ENCODE assay signal across 9 mouse cellular contexts in genomic region chr3:52179686-52180085, GRCm38 (mm10).
DNase-seq lines count a peak whose midpoint lies in the region; ATAC-seq and TF ChIP-seq lines count a peak whose summit lies in the region.
"Had no signal": no experiment of that assay in that cellular context is flagged by ENCODE, and none has a peak within 500 bp of the region (broad histone marks: within the 10 kb centered on the region; RNA-seq: fewer than 3 reads in every experiment).

No protein-coding gene starts in this region.

- 3% methylated on average over 12 of the region's 12 CpGs for WGBS in forebrain, embryonic 11.5 days
- WGBS in heart, embryonic 14.5 days = 9% methylated on average over 12 of the region's 12 CpGs
- WGBS in kidney, embryonic 16.5 days = 3% methylated on average over 12 of the region's 12 CpGs
- 20% methylated on average over 12 of the region's 12 CpGs for whole genome bisulfite sequencing in liver, embryonic 11.5 days

- no peaks in the 10 kb centered on the region for H3K36me3 ChIP-seq in forebrain, embryonic 11.5 days (ENCODE audit: control insufficient read depth, insufficient read depth, low read length)
- no peaks in the 10 kb centered on the region for H3K36me3 ChIP-seq in heart, embryonic 14.5 days (ENCODE audit: control insufficient read depth, insufficient read depth, low read length)
- no peaks in the 10 kb centered on the region for H3K36me3 ChIP-seq in kidney, embryonic 16.5 days (ENCODE audit: insufficient read depth, low read length)
- H3K36me3 ChIP-seq in liver, embryonic 11.5 days (ENCODE audit: control insufficient read depth, insufficient read depth, low read length) = no peaks in the 10 kb centered on the region
- H3K36me3 ChIP-seq in myocyte (ENCODE audit: control insufficient read depth, insufficient read depth) = no peaks in the 10 kb centered on the region

- peak; percentile 84 for ATAC-seq in forebrain, embryonic 11.5 days (replicated peaks; ENCODE audit: low FRiP score)
- peak; percentile 49 for ATAC-seq in heart, embryonic 14.5 days (ENCODE audit: insufficient number of reproducible peaks, insufficient read depth, low FRiP score, low read depth)
- ATAC-seq in kidney, embryonic 16.5 days (ENCODE audit: low FRiP score, low TSS enrichment) = peak; percentile 75
- no peak for ATAC-seq in liver, embryonic 11.5 days (replicated peaks; ENCODE audit: low FRiP score)

- H3K4me3 ChIP-seq in forebrain, embryonic 11.5 days (ENCODE audit: low read depth, low read length) = no peak overlapping the region
- H3K4me3 ChIP-seq in heart, embryonic 14.5 days (ENCODE audit: control insufficient read depth in 1 of 2, insufficient read depth in 1 of 2, low read depth in 1 of 2, low read length in 2 of 2) = no peak overlapping the region
- H3K4me3 ChIP-seq in kidney, embryonic 16.5 days (ENCODE audit: low read length) = peak overlapping the region; percentile 11; the same call in 1 of the 2 replicates
- H3K4me3 ChIP-seq in liver, embryonic 11.5 days (ENCODE audit: low read depth, low read length) = no peak overlapping the region
- peak overlapping the region; percentile 11 for H3K4me3 ChIP-seq in myocyte

- peak overlapping the region; percentile 34 for H3K4me2 ChIP-seq in forebrain, embryonic 11.5 days (ENCODE audit: low read depth, low read length, severe bottlenecking)
- peak overlapping the region; percentile 48 for H3K4me2 ChIP-seq in heart, embryonic 14.5 days (ENCODE audit: low read length)
- H3K4me2 ChIP-seq in kidney, embryonic 16.5 days (replicated peaks; ENCODE audit: low read depth, low read length) = peak overlapping the region; percentile 30
- peak overlapping the region; percentile 4; the same call in 1 of the 2 replicates for H3K4me2 ChIP-seq in liver, embryonic 11.5 days
- H3K4me2 ChIP-seq in myocyte (ENCODE audit: low read depth) = peak overlapping the region; percentile 84

- DNase-seq in urinary bladder, postnatal 25 days (ENCODE audit: low spot score) = peak; percentile 11
- no peak for DNase-seq in urinary bladder, postnatal 10 days (ENCODE audit: low spot score)
- peak; percentile 84 for DNase-seq in forebrain, embryonic 11.5 days (ENCODE audit: low spot score)
- peak; percentile 43 for DNase-seq in liver, embryonic 11.5 days (ENCODE audit: low spot score)
- peak; percentile 59 for DNase-seq in thymus, postnatal 0 days (ENCODE audit: low spot score)

- no peaks in the 10 kb centered on the region for H3K9me3 ChIP-seq in forebrain, embryonic 11.5 days (ENCODE audit: control insufficient read depth, low read length)
- H3K9me3 ChIP-seq in heart, embryonic 14.5 days (ENCODE audit: control insufficient read depth, low read length) = no peaks in the 10 kb centered on the region
- H3K9me3 ChIP-seq in kidney, embryonic 16.5 days (ENCODE audit: low read length) = no peaks in the 10 kb centered on the region
- no peaks in the 10 kb centered on the region for H3K9me3 ChIP-seq in liver, embryonic 11.5 days (ENCODE audit: control insufficient read depth, low read length)

- no peak overlapping the region for H3ac ChIP-seq in myocyte (ENCODE audit: control insufficient read depth, insufficient read length)

- no peaks in the 10 kb centered on the region for H3K79me2 ChIP-seq in myocyte (ENCODE audit: control insufficient read depth, insufficient read depth)

- H3K9ac ChIP-seq in forebrain, embryonic 11.5 days (ENCODE audit: low read length) = peak overlapping the region; percentile 49
- peak overlapping the region; percentile 59 for H3K9ac ChIP-seq in heart, embryonic 14.5 days (ENCODE audit: low read length)
- peak overlapping the region; percentile 59 for H3K9ac ChIP-seq in kidney, embryonic 16.5 days (replicated peaks; ENCODE audit: low read length)
- no peak overlapping the region for H3K9ac ChIP-seq in liver, embryonic 11.5 days (ENCODE audit: low read depth, low read length)

- H3K27me3 ChIP-seq in forebrain, embryonic 11.5 days (ENCODE audit: control insufficient read depth, insufficient read depth, low read length) = no peaks in the 10 kb centered on the region
- H3K27me3 ChIP-seq in heart, embryonic 14.5 days (ENCODE audit: control insufficient read depth, insufficient read depth, low read length) = no peaks in the 10 kb centered on the region
- H3K27me3 ChIP-seq in kidney, embryonic 16.5 days (ENCODE audit: insufficient read depth, low read length) = no peaks in the 10 kb centered on the region
- no peaks in the 10 kb centered on the region for H3K27me3 ChIP-seq in liver, embryonic 11.5 days (replicated peaks; ENCODE audit: control insufficient read depth, insufficient read depth, low read length)
- no peaks in the 10 kb centered on the region for H3K27me3 ChIP-seq in myocyte (ENCODE audit: control insufficient read depth, insufficient read depth, insufficient read length)
- H3K27me3 ChIP-seq: CH12.LX had no signal

- peaks cover 7% of the 10 kb centered on the region for H3K4me1 ChIP-seq in forebrain, embryonic 11.5 days (replicated peaks; ENCODE audit: control insufficient read depth, insufficient read depth, low read length)
- H3K4me1 ChIP-seq in heart, embryonic 14.5 days (ENCODE audit: control insufficient read depth in 2 of 2, insufficient read depth in 2 of 2, low read length in 2 of 2) = peaks cover 28 to 34% of the 10 kb centered on the region in 2 experiments
- H3K4me1 ChIP-seq in kidney, embryonic 16.5 days (ENCODE audit: insufficient read depth, low read length) = peaks cover 39% of the 10 kb centered on the region
- no peaks in the 10 kb centered on the region for H3K4me1 ChIP-seq in liver, embryonic 11.5 days (replicated peaks; ENCODE audit: control insufficient read depth, insufficient read depth, low read length)

- peak; percentile 55 for TF ChIP-seq POLR2A in myocyte (IDR thresholded peaks at IDR 0.05; ENCODE audit: insufficient read length, low read depth)

- peak overlapping the region; percentile 86 for H3K27ac ChIP-seq in forebrain, embryonic 11.5 days (ENCODE audit: low read depth, low read length)
- peak overlapping the region; percentile 75 to 95 for H3K27ac ChIP-seq in heart, embryonic 14.5 days (replicated peaks in 1 of 2; ENCODE audit: control insufficient read depth in 1 of 2, insufficient read depth in 1 of 2, low read depth in 2 of 2, low read length in 2 of 2)
- peak overlapping the region; percentile 91 for H3K27ac ChIP-seq in kidney, embryonic 16.5 days (ENCODE audit: low read length)
- peak overlapping the region; percentile 46; the same call in 1 of the 2 replicates for H3K27ac ChIP-seq in liver, embryonic 11.5 days (ENCODE audit: low read depth, low read length)

TF ChIP-seq in myocyte, 11 proteins besides CTCF, POLR2A, EP300 and RAD21:
- no peak for TF ChIP-seq E2F4 (IDR thresholded peaks at IDR 0.05; ENCODE audit: insufficient read depth)
- no peak for TF ChIP-seq MAX (IDR thresholded peaks at IDR 0.05; ENCODE audit: low read depth)
- TF ChIP-seq TCF3 (IDR thresholded peaks at IDR 0.05; ENCODE audit: insufficient read length, low read depth) = peak; percentile 31
- peak; percentile 38 for TF ChIP-seq TCF12 (IDR thresholded peaks at IDR 0.05; ENCODE audit: insufficient read depth, poor library complexity, severe bottlenecking)
- no peak for TF ChIP-seq CEBPB (IDR thresholded peaks at IDR 0.05; ENCODE audit: insufficient read depth, poor library complexity, severe bottlenecking)
- peak in 2 of 3 experiments; percentile 68 to 77 for TF ChIP-seq MYOD1 (IDR thresholded peaks at IDR 0.05; ENCODE audit: control insufficient read depth in 1 of 3, insufficient read length in 2 of 3, low read depth in 2 of 3)
- TF ChIP-seq REST (IDR thresholded peaks at IDR 0.05; ENCODE audit: insufficient read depth, insufficient read length) = no peak
- no peak for TF ChIP-seq SRF (IDR thresholded peaks at IDR 0.05; ENCODE audit: control insufficient read depth, insufficient read length, low read depth)
- peak; percentile 56 to 78 (median 63) for TF ChIP-seq MYOG (IDR thresholded peaks at IDR 0.05; ENCODE audit: control insufficient read depth in 1 of 3, insufficient read depth in 1 of 3, insufficient read length in 2 of 3, low read depth in 2 of 3)
- no peak for TF ChIP-seq USF1 (IDR thresholded peaks at IDR 0.05; ENCODE audit: low read depth)
- TF ChIP-seq POLR2AphosphoS2 (IDR thresholded peaks at IDR 0.05; ENCODE audit: insufficient read length, low read depth) = peak; percentile 57

Comparison
In these comparisons a context has a peak if more than half of its experiments do, and no peak if none do; other contexts are left out.
1. H3K4me2 ChIP-seq: peak in every context shown above with its lines; median percentile 84 in myocyte; 48 in heart, embryonic 14.5 days; 34 in forebrain, embryonic 11.5 days; 30 in kidney, embryonic 16.5 days; 4 in liver, embryonic 11.5 days.
2. H3K4me3 ChIP-seq: peak in kidney, embryonic 16.5 days (single experiment) and myocyte (single experiment); none in forebrain, embryonic 11.5 days (single experiment), heart, embryonic 14.5 days (0 of 2) and liver, embryonic 11.5 days (single experiment).
3. Peak in every context shown above with its lines, with median percentiles within 50 percentile points of each other: H3K27ac ChIP-seq.